ENCODE assay signal across 13 mouse cellular contexts in the genomic region with DNA sequence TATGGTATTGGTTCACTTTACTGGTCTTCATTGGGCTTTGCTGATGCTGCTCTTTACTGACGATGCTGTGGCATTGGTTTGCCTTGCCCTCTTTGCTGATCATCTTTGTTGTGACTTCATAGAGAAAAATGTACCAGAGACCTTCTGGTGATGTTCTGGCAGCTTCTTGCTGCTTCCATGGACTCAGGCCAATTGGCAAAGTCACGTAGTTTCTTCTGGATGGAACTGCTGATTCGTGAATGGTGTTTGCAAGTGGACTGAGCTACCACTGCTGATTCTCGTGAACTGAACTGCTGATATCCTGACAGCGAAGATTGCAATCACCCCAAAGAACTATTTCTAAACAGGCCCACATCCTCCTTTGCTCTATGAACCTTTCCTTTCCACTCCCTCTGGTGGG.
"Had no signal": no experiment of that assay in that cellular context is flagged by ENCODE, and none has a peak within 500 bp of the region (broad histone marks: within the 10 kb centered on the region; RNA-seq: fewer than 3 reads in every experiment).

No protein-coding gene starts in this region.

- H3K27me3 ChIP-seq: limb, embryonic 12.5 days; liver, embryonic 15.5 days; lung, embryonic 15.5 days; midbrain, embryonic 13.5 days; neural tube, embryonic 15.5 days had no signal

- H3K4me3 ChIP-seq: limb, embryonic 12.5 days; liver, embryonic 15.5 days; lung, embryonic 15.5 days; midbrain, embryonic 13.5 days; myocyte; neural tube, embryonic 15.5 days had no signal

- H3K4me1 ChIP-seq: limb, embryonic 12.5 days; liver, embryonic 15.5 days; lung, embryonic 15.5 days; midbrain, embryonic 13.5 days; neural tube, embryonic 15.5 days had no signal

- DNase-seq: kidney, adult 11 months; layer of hippocampus, adult 9-11 months; layer of hippocampus, postnatal 36 days; thymus, adult 18-20 months; thymus, postnatal 14 days had no signal

- H3K4me2 ChIP-seq: limb, embryonic 12.5 days; liver, embryonic 11.5 days; liver, embryonic 15.5 days; lung, embryonic 15.5 days; midbrain, embryonic 13.5 days; neural tube, embryonic 15.5 days had no signal

- H3K9me3 ChIP-seq: limb, embryonic 12.5 days; liver, embryonic 15.5 days; lung, embryonic 15.5 days; midbrain, embryonic 13.5 days; neural tube, embryonic 15.5 days had no signal

- H3K27ac ChIP-seq: limb, embryonic 12.5 days; liver, embryonic 15.5 days; lung, embryonic 15.5 days; midbrain, embryonic 13.5 days; neural tube, embryonic 15.5 days; stomach, postnatal 0 days had no signal

- H3K9ac ChIP-seq: limb, embryonic 12.5 days; liver, embryonic 15.5 days; lung, embryonic 15.5 days; midbrain, embryonic 13.5 days; neural tube, embryonic 15.5 days had no signal

- ATAC-seq: midbrain, embryonic 13.5 days had no signal
